Mouse (Mus musculus) inflammation-experienced regulatory T-cells, adult 6 months (primary cell): ENCODE data around the gene Slc3a1. TPM values are rescaled to one million over a fixed set of nuclear protein-coding genes. Genes with fewer than 3 reads are reported as not detected.

Experiments used
- ATAC-seq: one replicate; pipeline ENCODE4 v1.8.0; 2017
- polyA plus RNA-seq, 3 experiments: library from polyadenylated mRNA; unstranded; fragments of 100-300 nt; shearing (Covaris generic); gene quantifications; one replicate each; pipeline ENCODE4 v1.2.1; 2017

Gene Slc3a1
- under 1 TPM; 0.25 to 0.55 (median 0.40) TPM for polyA plus RNA-seq

DNA sequence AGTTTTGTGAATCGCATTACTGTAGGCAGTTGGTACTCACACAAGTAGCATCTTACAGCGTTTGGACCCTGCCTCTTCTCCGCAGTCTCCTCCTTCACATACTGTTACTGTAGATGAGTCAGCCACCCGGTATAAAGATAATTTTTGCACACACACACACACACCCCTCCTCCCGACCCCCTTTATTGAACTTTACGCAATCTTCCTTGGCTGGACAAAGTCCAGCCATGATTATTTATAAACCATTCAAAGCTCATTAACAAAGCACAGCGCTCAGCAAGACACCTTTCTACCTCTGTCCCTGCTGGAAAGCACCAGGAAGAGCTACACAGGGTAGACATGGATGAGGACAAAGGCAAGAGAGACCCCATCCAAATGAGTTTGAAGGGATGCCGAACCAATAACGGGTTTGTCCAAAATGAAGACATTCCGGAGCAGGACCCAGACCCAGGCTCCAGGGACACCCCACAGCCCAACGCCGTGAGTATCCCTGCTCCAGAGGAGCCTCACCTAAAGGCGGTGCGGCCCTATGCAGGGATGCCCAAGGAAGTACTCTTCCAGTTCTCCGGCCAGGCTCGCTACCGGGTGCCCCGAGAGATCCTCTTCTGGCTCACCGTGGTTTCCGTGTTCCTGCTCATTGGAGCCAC is at the start of gene Slc3a1:
Gene Slc3a1 (plus strand): TSS at position 284 of the 647 bp plus-strand sequence.
- no peak for ATAC-seq

DNA sequence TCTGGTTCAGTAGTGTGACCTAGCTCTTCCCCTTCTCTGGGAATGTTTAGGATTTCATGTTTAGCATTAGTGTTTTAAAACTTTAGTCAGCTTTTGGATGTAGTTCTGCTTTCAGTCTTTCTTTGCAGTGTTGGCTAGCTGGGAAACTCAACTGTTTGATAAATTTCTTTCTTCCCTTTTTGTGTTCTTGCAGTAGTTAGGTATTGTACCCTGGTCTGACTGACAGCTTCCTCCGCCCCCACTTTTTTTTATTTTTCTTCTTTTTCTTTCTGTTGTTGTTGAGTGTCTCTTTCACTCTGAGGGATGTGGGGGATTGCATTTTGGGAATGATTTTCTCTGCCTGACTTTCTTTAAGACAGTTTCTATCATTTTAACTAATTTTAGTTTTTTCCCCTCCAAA is 46.5 kb upstream of the Slc3a1 start:
- no peak for ATAC-seq

- ATAC-seq: peak; percentile 17
Observed at GRCm38 (mm10) chr17:84982735-84983134, 45.4 kb upstream of the Slc3a1 start.

DNA sequence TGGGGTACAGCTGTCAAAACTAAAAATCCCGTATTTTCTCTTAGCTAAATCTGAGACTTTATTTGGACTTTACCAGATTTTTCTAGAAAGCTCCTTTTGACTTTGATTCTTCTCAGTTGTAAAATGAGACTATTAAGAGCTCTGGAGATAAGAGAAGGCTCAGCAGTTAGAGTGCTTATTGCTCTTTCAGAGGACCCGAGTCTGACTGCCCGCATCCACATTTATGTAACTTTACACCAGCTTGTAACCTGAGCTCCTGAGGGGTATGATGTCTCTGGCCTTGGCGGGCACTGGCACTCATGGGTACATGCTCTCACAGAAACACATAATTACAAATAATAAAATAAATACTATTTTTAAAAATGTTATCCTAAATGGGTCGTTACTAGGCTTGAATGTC is 41.8 kb upstream of the Slc3a1 start:
- ATAC-seq: no peak

GRCm38 (mm10) chr17:84987834-84988410 is 40.3 kb upstream of the Slc3a1 start:
- no peak for ATAC-seq

- ATAC-seq: no peak
Observed at GRCm38 (mm10) chr17:84988514-84988913, 39.7 kb upstream of the Slc3a1 start.

DNA sequence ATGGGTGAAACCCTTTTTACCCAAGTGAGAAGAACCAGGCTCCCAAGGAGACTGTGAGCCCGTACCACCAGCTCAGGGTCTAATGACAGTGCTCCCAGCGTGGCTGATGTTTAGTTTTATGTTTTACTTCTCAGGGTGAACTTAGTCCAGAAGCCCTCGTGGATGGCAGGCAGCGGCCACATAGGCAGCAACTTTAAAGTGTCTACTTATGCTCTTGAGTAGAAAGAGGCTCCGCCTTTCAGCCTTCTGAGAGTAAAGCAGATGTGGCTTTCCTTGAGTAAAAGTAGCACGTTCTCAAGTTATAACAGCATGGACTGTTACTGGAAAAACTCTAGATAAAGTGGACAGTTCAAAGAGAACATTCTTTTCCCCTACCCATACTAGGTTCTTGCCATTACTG is 32.3 kb upstream of the Slc3a1 start:
- no peak for ATAC-seq

DNA sequence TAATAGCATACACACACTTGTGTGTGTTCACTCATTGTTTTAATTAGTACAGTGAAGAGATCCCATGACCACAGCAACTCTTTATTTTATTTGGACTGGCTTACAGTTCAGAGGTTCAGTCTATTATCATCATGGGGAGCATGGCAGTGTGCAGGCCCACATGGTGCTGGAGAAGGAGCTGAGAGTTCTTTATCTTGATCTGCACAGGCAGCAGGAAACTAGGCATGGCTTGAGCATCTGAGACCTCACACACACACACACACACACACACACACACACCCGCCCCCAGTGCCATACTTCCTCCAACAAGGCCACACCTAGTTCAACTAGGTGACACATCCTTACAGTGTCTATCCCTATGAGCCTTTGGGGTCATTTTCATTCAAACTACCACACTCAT is 30.5 kb upstream of the Slc3a1 start:
- ATAC-seq: no peak

GRCm38 (mm10) chr17:84999636-85000035 is 28.5 kb upstream of the Slc3a1 start:
- no peak for ATAC-seq

- ATAC-seq: no peak
Observed at GRCm38 (mm10) chr17:85013485-85013884, 14.7 kb upstream of the Slc3a1 start.

DNA sequence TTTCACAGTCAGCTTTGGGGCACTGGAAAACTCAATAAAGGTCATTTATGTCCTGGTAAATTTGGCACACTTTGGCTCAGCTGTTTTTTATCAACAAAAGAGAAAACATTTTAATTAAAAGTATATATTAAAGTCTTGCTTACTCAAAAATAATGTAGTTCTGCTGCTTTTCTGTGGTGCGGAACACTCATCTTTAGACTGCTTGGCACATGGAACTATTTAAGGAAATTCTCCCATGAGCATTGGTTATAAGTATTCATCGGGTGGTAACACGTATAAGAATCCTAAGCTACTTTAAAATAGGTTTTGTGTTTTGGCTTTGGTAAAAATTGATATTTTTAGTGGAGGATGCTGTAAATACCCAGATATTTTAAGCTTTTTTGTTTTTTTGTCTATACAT is 13.5 kb upstream of the Slc3a1 start:
- ATAC-seq: no peak

GRCm38 (mm10) chr17:85018344-85018743 is 9.8 kb upstream of the Slc3a1 start:
- no peak for ATAC-seq

DNA sequence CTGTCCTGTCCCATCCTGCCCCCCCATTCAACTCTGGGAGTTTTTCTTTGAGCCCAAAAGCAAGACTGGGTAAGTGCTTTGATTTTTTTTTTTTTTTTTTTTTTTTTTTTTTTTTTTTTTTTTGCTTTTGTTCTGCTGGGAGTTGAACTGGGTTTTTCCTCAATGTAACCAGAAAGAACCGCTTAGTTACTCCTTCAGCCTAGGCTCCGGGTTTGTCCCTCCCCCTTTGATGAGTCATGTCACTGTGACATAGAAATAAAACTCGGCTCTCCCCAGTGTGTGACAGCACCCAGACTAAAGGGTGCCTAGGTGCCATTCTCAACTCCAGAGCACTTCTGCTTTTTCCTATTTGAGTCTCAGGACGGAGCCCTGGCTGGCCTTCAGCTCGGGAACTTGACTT is 9.4 kb upstream of the Slc3a1 start:
- ATAC-seq: peak; percentile 38

DNA sequence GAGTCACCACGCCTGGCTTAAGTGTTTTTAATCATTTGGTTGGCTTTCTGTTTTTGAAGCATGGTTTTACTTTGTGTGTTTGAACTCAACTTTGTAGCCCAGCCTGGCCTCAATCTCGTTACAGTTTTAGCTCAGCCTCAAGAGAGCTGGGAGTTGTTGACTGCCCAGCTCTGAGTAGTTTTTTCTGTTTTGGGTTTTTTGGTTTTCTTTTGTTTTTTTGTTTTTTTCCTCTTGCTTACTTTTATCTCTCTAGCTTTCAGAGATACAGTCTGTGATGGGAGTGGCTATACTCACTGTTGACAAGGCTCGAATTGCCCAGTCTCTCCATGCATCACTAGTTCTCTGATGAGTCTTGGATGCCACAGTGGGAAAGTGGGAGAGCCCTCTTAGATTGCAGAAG is 7.8 kb upstream of the Slc3a1 start:
- ATAC-seq: no peak

- ATAC-seq: peak; percentile 89
Observed at GRCm38 (mm10) chr17:85023247-85024167, 4.7 kb upstream of the Slc3a1 start.

DNA sequence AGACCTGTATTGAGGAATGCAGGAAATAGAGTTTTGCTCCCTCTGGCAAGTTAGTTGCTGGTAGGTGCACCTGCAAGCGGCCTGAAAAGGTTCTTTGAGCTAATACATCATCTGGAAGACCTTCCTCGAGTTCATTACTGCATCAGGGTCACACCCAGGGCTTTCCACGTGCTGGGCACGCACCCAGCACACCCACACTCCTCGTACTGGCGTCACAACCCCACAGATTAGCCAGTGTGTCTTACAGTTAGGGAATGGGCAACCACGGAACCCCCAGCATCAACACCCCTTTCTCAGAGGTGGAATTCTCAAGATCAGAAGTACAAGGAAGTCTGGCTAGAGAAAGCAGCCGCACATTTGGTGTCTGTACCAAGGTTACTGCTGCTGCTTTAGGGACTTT is 3.9 kb upstream of the Slc3a1 start:
- ATAC-seq: no peak

- no peak for ATAC-seq
Observed at GRCm38 (mm10) chr17:85025151-85025550, 3.0 kb upstream of the Slc3a1 start.

GRCm38 (mm10) chr17:85026436-85026835 is 1.7 kb upstream of the Slc3a1 start:
- no peak for ATAC-seq

GRCm38 (mm10) chr17:85027247-85027646 is 929 bp upstream of the Slc3a1 start:
- no peak for ATAC-seq

GRCm38 (mm10) chr17:85028797-85029196 is 621 bp downstream of the Slc3a1 start:
- ATAC-seq: no peak

- ATAC-seq: peak; percentile 15
Observed at GRCm38 (mm10) chr17:85030651-85031050, 2.5 kb downstream of the Slc3a1 start.

- ATAC-seq: no peak
Observed at GRCm38 (mm10) chr17:85033087-85033486, 4.9 kb downstream of the Slc3a1 start.

GRCm38 (mm10) chr17:85034068-85034467 is 5.9 kb downstream of the Slc3a1 start:
- ATAC-seq: no peak

- ATAC-seq: no peak
Observed at GRCm38 (mm10) chr17:85037855-85038254, 9.7 kb downstream of the Slc3a1 start.
